Mouse (Mus musculus) CH12.LX (cell line): ENCODE results near the gene Ptprk. TPM values are rescaled to one million over a fixed set of nuclear protein-coding genes. Genes with fewer than 3 reads are reported as not detected.

ENCODE experiments used
- DNase-seq: peaks from one replicate; pipeline ENCODE4 v3.0.0-alpha.2; 2013; ENCODE audit errors: extremely low read depth
- H3K27ac ChIP-seq: 2 replicates; pipeline ENCODE4 v1.5.1; 2012; ENCODE audit warnings: low read depth, mild to moderate bottlenecking, control low read depth, moderate library complexity; ENCODE audit not compliant: insufficient read depth
- H3K27me3 ChIP-seq: replicated peaks from 2 replicates; pipeline ENCODE3; 2012; ENCODE audit warnings: inconsistent platforms
- H3K36me3 ChIP-seq, 2 experiments: replicated peaks in 1 of 2; 2 replicates each; pipeline versions ENCODE3 to v1.6.1; 2012; ENCODE audit warnings: inconsistent platforms in 1 of 2, low read length in 1 of 2, mild to moderate bottlenecking in 1 of 2, mixed read lengths in 1 of 2, moderate library complexity in 1 of 2; ENCODE audit not compliant: control insufficient read depth in 1 of 2, insufficient read depth in 1 of 2
- H3K4me1 ChIP-seq, 2 experiments: 2 replicates each; pipeline ENCODE4 v1.6.1; 2012; ENCODE audit warnings: inconsistent platforms in 1 of 2, moderate library complexity in 1 of 2; ENCODE audit not compliant: insufficient read depth in 2 of 2, control insufficient read depth in 1 of 2
- H3K4me2 ChIP-seq: 2 replicates; pipeline ENCODE4 v1.6.1; 2012; ENCODE audit warnings: low read depth, mild to moderate bottlenecking, control low read depth; ENCODE audit not compliant: poor library complexity, insufficient read depth, severe bottlenecking
- H3K4me3 ChIP-seq, 3 experiments: fragments of 150-350 bp in 1 of 3; sonication (generic) in 1 of 3; replicated peaks in 1 of 3; 2 replicates each; pipeline versions ENCODE3 to v1.5.1; 2011 to 2012; ENCODE audit warnings: low read depth in 2 of 3, low read length in 2 of 3, mild to moderate bottlenecking in 2 of 3, moderate library complexity in 2 of 3, control low read depth in 1 of 3, improper control_type of control experiment in 1 of 3, inconsistent platforms in 1 of 3, mixed read lengths in 1 of 3; ENCODE audit not compliant: poor library complexity in 1 of 3
- H3K79me2 ChIP-seq: replicated peaks from 2 replicates; pipeline ENCODE4 v1.6.1; 2012; ENCODE audit warnings: mild to moderate bottlenecking, moderate library complexity; ENCODE audit not compliant: control insufficient read depth, poor library complexity, insufficient read depth, severe bottlenecking; ENCODE audit errors: extremely low read depth
- H3K9ac ChIP-seq: 2 replicates; pipeline ENCODE4 v1.6.1; 2012; ENCODE audit warnings: low read depth, mild to moderate bottlenecking, control low read depth, moderate library complexity; ENCODE audit not compliant: insufficient read depth
- H3K9me3 ChIP-seq: replicated peaks from 2 replicates; pipeline ENCODE3; 2012; ENCODE audit warnings: low read length, inconsistent platforms, mixed read lengths
- BHLHE40 ChIP-seq: IDR thresholded peaks from 2 replicates; pipeline ENCODE4 v1.6.1; 2011; ENCODE audit warnings: mild to moderate bottlenecking, low read depth, low read length, improper control_type of control experiment
- CTCF ChIP-seq, 2 experiments: IDR thresholded peaks in 1 of 2; conservative IDR thresholded peaks in 1 of 2; 2 replicates each; pipeline ENCODE4 v1.5.1; 2011 to 2012; ENCODE audit warnings: low read depth in 2 of 2, low read length in 2 of 2, improper control_type of control experiment in 1 of 2, inconsistent platforms in 1 of 2, mild to moderate bottlenecking in 1 of 2, moderate library complexity in 1 of 2
- E2F4 ChIP-seq: IDR thresholded peaks from 2 replicates; pipeline ENCODE4 v1.6.1; 2011; ENCODE audit warnings: low read depth, low read length, improper control_type of control experiment; ENCODE audit not compliant: insufficient replicate concordance
- EP300 ChIP-seq: IDR thresholded peaks from 2 replicates; pipeline ENCODE4 v1.6.1; 2011; ENCODE audit warnings: low read length, improper control_type of control experiment
- GABPA ChIP-seq: IDR thresholded peaks from 2 replicates; pipeline ENCODE4 v1.6.1; 2012; ENCODE audit warnings: low read depth, low read length, improper control_type of control experiment, inconsistent platforms; ENCODE audit not compliant: insufficient replicate concordance
- IRF4 ChIP-seq: IDR thresholded peaks from 2 replicates; pipeline ENCODE4 v1.6.1; 2014; ENCODE audit warnings: low read depth, mild to moderate bottlenecking, inconsistent platforms, low read length, improper control_type of control experiment
- JUND ChIP-seq: conservative IDR thresholded peaks from 2 replicates; pipeline ENCODE4 v1.6.1; 2011; ENCODE audit warnings: low read depth, low read length, improper control_type of control experiment
- MAX ChIP-seq: IDR thresholded peaks from 2 replicates; pipeline ENCODE4 v1.6.1; 2011; ENCODE audit warnings: low read length, improper control_type of control experiment
- MAZ ChIP-seq: IDR thresholded peaks from 2 replicates; pipeline ENCODE4 v1.6.1; 2012; ENCODE audit warnings: low read depth, mild to moderate bottlenecking, inconsistent platforms, low read length, improper control_type of control experiment, moderate library complexity
- MEF2A ChIP-seq: IDR thresholded peaks from 2 replicates; pipeline ENCODE4 v1.6.1; 2014; ENCODE audit warnings: low read depth, mild to moderate bottlenecking, inconsistent platforms, low read length, improper control_type of control experiment, borderline replicate concordance
- MYC ChIP-seq: IDR thresholded peaks from 2 replicates; pipeline ENCODE4 v1.6.1; 2011; ENCODE audit warnings: low read depth, mild to moderate bottlenecking, improper control_type of control experiment, low read length
- PAX5 ChIP-seq: IDR thresholded peaks from 2 replicates; pipeline ENCODE4 v1.6.1; 2012; ENCODE audit warnings: low read length, inconsistent platforms, mixed read lengths
- POLR2AphosphoS2 ChIP-seq: IDR thresholded peaks from 2 replicates; pipeline ENCODE4 v1.6.1; 2011; ENCODE audit warnings: low read depth, low read length, improper control_type of control experiment
- RAD21 ChIP-seq: IDR thresholded peaks from 2 replicates; pipeline ENCODE4 v1.6.1; 2011; ENCODE audit warnings: low read depth, mild to moderate bottlenecking, low read length, improper control_type of control experiment, moderate library complexity
- RCOR1 ChIP-seq: conservative IDR thresholded peaks from 2 replicates; pipeline ENCODE4 v1.6.1; 2012; ENCODE audit warnings: low read depth, mild to moderate bottlenecking, inconsistent platforms, low read length, improper control_type of control experiment
- SIN3A ChIP-seq: IDR thresholded peaks from 2 replicates; pipeline ENCODE4 v1.6.1; 2012; ENCODE audit warnings: low read length, improper control_type of control experiment, inconsistent platforms
- SMC3 ChIP-seq: IDR thresholded peaks from 2 replicates; pipeline ENCODE4 v1.6.1; 2011; ENCODE audit warnings: low read depth, low read length, improper control_type of control experiment
- USF1 ChIP-seq: IDR thresholded peaks from 2 replicates; pipeline ENCODE4 v1.6.1; 2014; ENCODE audit warnings: low read depth, mild to moderate bottlenecking, inconsistent platforms, low read length, improper control_type of control experiment
- USF2 ChIP-seq: conservative IDR thresholded peaks from 2 replicates; pipeline ENCODE4 v1.6.1; 2011; ENCODE audit warnings: low read depth, low read length, improper control_type of control experiment
- ZMIZ1 ChIP-seq: IDR thresholded peaks from 2 replicates; pipeline ENCODE4 v1.6.1; 2012; ENCODE audit warnings: low read depth, mild to moderate bottlenecking, inconsistent platforms, low read length, improper control_type of control experiment
- ZNF384 ChIP-seq: IDR thresholded peaks from 2 replicates; pipeline ENCODE4 v1.6.1; 2012; ENCODE audit warnings: low read depth, low read length, improper control_type of control experiment, inconsistent platforms
- dilution Hi-C: fragments of 300-500 bp; cut with MboI; formaldehyde crosslinking; loops from 2 replicates; pipeline ENCODE4 v1.14.3; 2020; ENCODE audit warnings: low sequenced_read_pairs; ENCODE audit not compliant: extremely low pct_unique_long_range_greater_than_20kb, extremely low pct_ligation_motif_present
- in situ Hi-C: fragments of 300-500 bp; cut with MboI; formaldehyde crosslinking; loops from 3 replicates; pipeline ENCODE4 v1.14.3; 2019; ENCODE audit warnings: low sequenced_read_pairs, low pct_ligation_motif_present, low pct_unique_long_range_greater_than_20kb, mixed read lengths
- polyA plus RNA-seq: library from polyadenylated mRNA; unstranded; fragments of >175 nt; gene quantifications from 2 replicates; pipeline ENCODE4 v1.2.1, GENCODE M21; 2012; ENCODE audit warnings: low read depth; ENCODE audit not compliant: insufficient read length
- total RNA-seq, 2 experiments: library from RNA; depleted of rRNA; stranded (reverse); fragments of 300-350 nt in 1 of 2; fragments of >200 nt in 1 of 2; gene quantifications; 2 replicates each; pipeline ENCODE4 v1.2.3; 2012 to 2014

The Ptprk gene
- total and polyA plus RNA-seq, 3 experiments, result not detected

DNA sequence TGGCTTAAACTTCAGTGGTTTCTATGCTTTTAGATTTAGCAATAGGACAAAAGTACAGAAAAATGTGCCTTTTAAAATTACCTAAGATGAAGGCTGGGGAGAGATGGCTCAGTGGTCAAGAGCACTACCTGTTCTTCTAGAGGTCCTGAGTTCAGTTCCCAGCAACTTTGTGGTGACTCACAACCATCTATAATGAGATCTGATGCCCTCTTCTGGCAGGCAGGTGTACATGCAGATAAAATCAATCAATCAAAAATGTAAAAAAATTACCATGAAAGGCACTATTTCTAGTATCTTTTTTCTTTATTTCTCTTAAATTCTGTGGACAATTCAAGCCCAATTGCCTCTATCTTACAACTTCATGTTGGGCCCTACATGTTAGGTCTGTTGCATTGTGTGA is 42.4 kb downstream of the Ptprk start:
- dilution Hi-C loops (no loop called here), in situ Hi-C loops (no loop called here)
- no peaks in the 10 kb centered on the region for H3K4me1 ChIP-seq
- no peak for DNase-seq
- no peak overlapping the region for H3K27ac ChIP-seq
- H3K9me3 ChIP-seq, result peaks cover 20% of the 10 kb centered on the region
- no peaks in the 10 kb centered on the region for H3K79me2 ChIP-seq
- no peaks in the 10 kb centered on the region for H3K27me3 ChIP-seq
- no peaks in the 10 kb centered on the region for H3K36me3 ChIP-seq
- no peak overlapping the region for H3K4me3 ChIP-seq
- no peak for TF ChIP-seq RCOR1
- TF ChIP-seq EP300, result no peak
- no peak for TF ChIP-seq MAZ
- no peak for TF ChIP-seq E2F4
- TF ChIP-seq USF2, result no peak
- TF ChIP-seq MYC, result no peak
- TF ChIP-seq ZNF384, result no peak
- TF ChIP-seq JUND, result no peak
- no peak for TF ChIP-seq GABPA
- TF ChIP-seq MAX, result no peak
- no peak for TF ChIP-seq PAX5
- no peak for TF ChIP-seq MEF2A
- TF ChIP-seq RAD21, result no peak
- TF ChIP-seq POLR2AphosphoS2, result no peak
- TF ChIP-seq SIN3A, result no peak
- H3K9ac ChIP-seq, result no peak overlapping the region
- H3K4me2 ChIP-seq, result no peak overlapping the region

DNA sequence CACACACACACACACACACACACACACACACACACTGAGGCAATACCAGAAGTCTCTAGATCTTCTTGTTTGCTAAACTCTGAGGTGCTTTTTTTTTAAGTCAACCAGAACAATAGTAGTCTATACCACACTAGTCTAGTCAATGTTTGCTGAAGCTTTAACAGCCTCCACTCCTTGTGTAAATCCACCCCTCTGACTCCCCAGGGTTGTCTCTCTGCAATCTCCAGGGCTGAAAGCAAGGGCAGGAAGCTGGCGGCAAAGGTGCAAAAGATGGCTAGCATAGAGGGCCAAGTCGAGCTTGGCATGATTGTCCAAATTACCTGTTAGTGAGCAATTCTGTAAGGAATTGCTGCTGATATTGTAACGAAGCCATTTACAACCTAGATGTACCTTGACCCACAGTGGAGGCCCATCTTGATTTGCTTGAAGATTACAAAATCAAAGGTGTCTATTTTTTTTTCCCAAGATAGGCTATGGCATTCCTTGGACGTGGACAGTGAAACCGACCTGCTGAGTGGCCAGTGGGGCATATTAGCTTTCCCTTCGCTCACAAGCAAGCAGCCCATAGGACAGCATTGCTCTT is 44.3 kb downstream of the Ptprk start:
- in situ Hi-C loops, result no loop called here
- H3K4me3 ChIP-seq, result no peak overlapping the region
- no peaks in the 10 kb centered on the region for H3K79me2 ChIP-seq
- no peaks in the 10 kb centered on the region for H3K27me3 ChIP-seq
- dilution Hi-C loops, result no loop called here
- no peak overlapping the region for H3K9ac ChIP-seq
- peaks cover 20% of the 10 kb centered on the region for H3K9me3 ChIP-seq
- TF ChIP-seq IRF4 (no peak), RCOR1 (no peak), USF1 (no peak), SMC3 (no peak), BHLHE40 (no peak), SIN3A (no peak), ZMIZ1 (no peak), CTCF (conservative IDR thresholded peaks at IDR 0.05 in 1 of 2, IDR thresholded peaks at IDR 0.05 in 1 of 2; ENCODE audit: low read depth in 2 of 2, low read length in 2 of 2) (no peak)
- no peak for DNase-seq
- H3K4me1 ChIP-seq, result no peaks in the 10 kb centered on the region
- no peak overlapping the region for H3K27ac ChIP-seq
- H3K4me2 ChIP-seq, result no peak overlapping the region
- no peaks in the 10 kb centered on the region for H3K36me3 ChIP-seq
